Mouse (Mus musculus) liver, embryonic 13.5 days (tissue): ENCODE data around the gene Fbp2. TPM values are rescaled to one million over a fixed set of nuclear protein-coding genes. Genes with fewer than 3 reads are reported as not detected.
"Not testable (repeated sequence)": the region's sequence is repeated elsewhere in the genome, so short reads cannot be mapped to it uniquely, and the experiment has no call there.

Experiments
- ATAC-seq: fragments of 200-750 bp; cut with Nextera tagmentation; 2 replicates; pipeline ENCODE4 v1.8.0; 2017; ENCODE audit warnings: low read depth, mild to moderate bottlenecking, moderate number of reproducible peaks, moderate library complexity
- DNase-seq: peaks from one replicate; pipeline ENCODE4 v3.0.0; 2022
- H3K27ac ChIP-seq: fragments of 300-500 bp; sonication (generic); 2 replicates; pipeline ENCODE4 v1.5.1; 2015; ENCODE audit warnings: moderate library complexity, mild to moderate bottlenecking, inconsistent platforms
- H3K27me3 ChIP-seq: fragments of 300-500 bp; sonication (generic); 2 replicates; pipeline ENCODE4 v1.6.1; 2015; ENCODE audit warnings: mild to moderate bottlenecking, inconsistent platforms
- H3K36me3 ChIP-seq: fragments of 300-500 bp; sonication (generic); 2 replicates; pipeline ENCODE4 v1.6.1; 2015; ENCODE audit warnings: mild to moderate bottlenecking, inconsistent platforms
- H3K4me1 ChIP-seq: fragments of 300-500 bp; sonication (generic); replicated peaks from 2 replicates; pipeline ENCODE4 v1.6.1; 2015; ENCODE audit warnings: inconsistent platforms
- H3K4me2 ChIP-seq: fragments of 300-500 bp; sonication (generic); 2 replicates; pipeline ENCODE4 v1.6.1; 2015; ENCODE audit warnings: inconsistent platforms, mild to moderate bottlenecking, moderate library complexity
- H3K4me3 ChIP-seq: fragments of 300-500 bp; sonication (generic); replicated peaks from 2 replicates; pipeline ENCODE4 v1.5.1; 2015; ENCODE audit warnings: mild to moderate bottlenecking, inconsistent platforms
- H3K9ac ChIP-seq: fragments of 300-500 bp; sonication (generic); 2 replicates; pipeline ENCODE4 v1.6.1; 2015; ENCODE audit warnings: mild to moderate bottlenecking, inconsistent platforms
- H3K9me3 ChIP-seq: fragments of 300-500 bp; sonication (generic); replicated peaks from 2 replicates; pipeline ENCODE4 v1.6.1; 2016; ENCODE audit warnings: inconsistent platforms
- WGBS: fragments of 180-500 bp; shearing (Covaris S2); methylation state at CpG from one replicate; pipeline ENCODE4 v1.1.7; 2015; ENCODE audit not compliant: insufficient replicate concordance; 5-methylcytosine and 5-hydroxymethylcytosine counted together
- polyA plus RNA-seq: library from polyadenylated mRNA; unstranded; fragments of >200 nt; fragmentation: Nextera tagmentation; extraction: Ambion mirVana; gene quantifications from 2 replicates; pipeline ENCODE4 v1.2.1, GENCODE M21; 2015

Fbp2 gene
- polyA plus RNA-seq, 1 experiment from 2014 or later: not detected

DNA sequence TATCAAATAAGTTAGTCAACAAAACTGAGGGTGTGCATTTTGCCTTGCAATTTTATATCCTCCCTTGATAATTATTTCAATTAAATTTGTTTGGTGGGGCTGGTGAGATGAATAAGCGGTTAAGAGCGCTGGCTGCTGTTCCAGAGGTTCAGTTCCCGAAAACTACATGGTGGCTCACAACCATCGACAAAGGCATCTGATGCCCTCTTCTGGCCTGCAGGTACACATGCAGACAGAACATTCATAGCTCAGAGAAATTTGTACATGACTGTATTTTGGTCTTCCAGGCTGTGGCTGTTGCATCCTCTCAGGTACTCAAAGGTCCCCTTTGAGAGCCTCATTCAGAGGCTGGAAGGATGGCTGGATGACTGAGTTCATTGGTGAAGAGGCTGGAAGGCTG, 1.8 kb upstream of the Fbp2 start:
- Histone ChIP-seq H3K4me2 (no peak overlapping the region), H3K36me3 (no peaks in the 10 kb centered on the region), H3K27ac (no peak overlapping the region), H3K4me3 (no peak overlapping the region), H3K4me1 (0 out of 2 replicates have a peak, but pooled peaks cover 6% of the 10 kb centered on the region), H3K9me3 (no peaks in the 10 kb centered on the region; the same call in 1 of the 2 replicates), H3K27me3 (no peaks in the 10 kb centered on the region), H3K9ac (no peak overlapping the region)
- ATAC-seq: no peak
- WGBS: 77% methylated on average over 4 of the region's 4 CpGs
- DNase-seq: no peak

DNA sequence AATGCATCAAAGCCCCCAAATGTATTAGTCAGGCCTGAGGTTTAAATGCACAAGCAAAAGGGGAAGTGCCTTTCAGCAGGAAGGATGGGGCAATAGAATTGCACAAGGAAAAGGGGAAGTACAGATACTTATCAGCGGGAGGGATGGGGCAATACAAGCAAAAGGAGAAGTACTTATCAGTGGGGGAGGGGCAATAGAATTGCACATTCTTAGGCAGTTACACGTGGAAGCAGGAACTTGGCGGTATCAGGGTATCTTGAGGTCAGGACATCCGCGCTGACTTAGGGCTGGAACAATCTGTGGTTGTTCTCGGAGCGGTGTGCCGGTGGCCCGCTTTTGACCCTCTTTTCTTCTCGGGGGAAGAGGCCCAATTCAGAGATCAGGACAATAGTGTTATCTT, 1.0 kb upstream of the Fbp2 start:
- H3K4me3 ChIP-seq, DNase-seq, H3K9ac ChIP-seq, H3K9me3 ChIP-seq, H3K36me3 ChIP-seq, ATAC-seq, H3K4me2 ChIP-seq, H3K27me3 ChIP-seq, H3K27ac ChIP-seq: not testable (repeated sequence)
- WGBS: 13% methylated on average over 10 of the region's 10 CpGs
- H3K4me1 ChIP-seq: peaks cover 12% of the 10 kb centered on the region

DNA sequence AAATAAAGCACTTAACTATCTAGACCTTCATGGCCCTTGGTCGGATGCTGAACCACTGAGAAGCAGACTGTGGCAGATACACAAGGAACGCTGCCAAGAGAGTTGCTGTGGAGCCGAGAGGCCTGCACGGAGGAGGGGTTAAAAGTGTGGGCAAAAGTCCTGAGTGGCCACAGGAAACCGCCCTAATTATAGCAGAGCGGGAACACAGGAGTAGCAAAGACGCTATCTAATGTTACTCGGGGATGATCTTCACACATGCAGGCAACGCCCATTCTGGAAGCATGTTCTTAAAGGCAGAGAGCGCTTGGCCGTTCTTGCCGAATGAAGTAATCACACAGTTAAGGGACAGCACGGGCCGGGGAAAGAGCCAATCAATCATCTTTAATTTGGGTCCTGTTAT, 1.4 kb downstream of the Fbp2 start:
- Histone ChIP-seq H3K36me3 (no peaks in the 10 kb centered on the region), H3K9me3 (no peaks in the 10 kb centered on the region; the same call in 1 of the 2 replicates), H3K4me1 (peaks cover 13% of the 10 kb centered on the region), H3K9ac (no peak overlapping the region), H3K4me3 (no peak overlapping the region), H3K27me3 (no peaks in the 10 kb centered on the region), H3K27ac (no peak overlapping the region), H3K4me2 (no peak overlapping the region)
- 71% methylated on average over 14 of the region's 14 CpGs for WGBS
- DNase-seq: no peak
- ATAC-seq: no peak

DNA sequence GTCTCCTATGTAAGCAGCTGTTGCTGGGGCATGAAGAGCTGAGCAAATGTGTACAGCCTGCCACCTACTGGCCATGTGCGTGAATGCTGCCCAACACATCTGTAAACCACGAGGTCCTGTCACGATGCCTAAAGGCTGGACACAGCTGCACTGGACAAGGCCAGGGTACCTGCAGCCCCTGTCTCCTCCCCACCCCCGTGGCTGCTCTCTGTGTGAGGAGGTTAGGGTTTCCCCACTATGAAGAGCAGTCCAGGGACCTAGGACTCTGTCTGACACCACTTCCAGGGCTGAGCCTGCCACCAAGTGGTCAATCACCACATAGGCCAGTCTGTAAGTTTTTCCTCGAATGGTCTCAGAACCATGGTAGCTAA, 1.9 kb downstream of the Fbp2 start:
- 7% methylated on average over 5 of the region's 5 CpGs for WGBS
- ATAC-seq (peak; percentile 80), DNase-seq (peak; percentile 66)
- Histone ChIP-seq H3K27me3 (no peaks in the 10 kb centered on the region), H3K9ac (no peak overlapping the region), H3K27ac (no peak overlapping the region), H3K9me3 (no peaks in the 10 kb centered on the region; the same call in 1 of the 2 replicates), H3K4me2 (peak overlapping the region; percentile 56), H3K4me1 (peaks cover 13% of the 10 kb centered on the region), H3K36me3 (no peaks in the 10 kb centered on the region), H3K4me3 (peak overlapping the region; percentile 21; the same call in 1 of the 2 replicates)

DNA sequence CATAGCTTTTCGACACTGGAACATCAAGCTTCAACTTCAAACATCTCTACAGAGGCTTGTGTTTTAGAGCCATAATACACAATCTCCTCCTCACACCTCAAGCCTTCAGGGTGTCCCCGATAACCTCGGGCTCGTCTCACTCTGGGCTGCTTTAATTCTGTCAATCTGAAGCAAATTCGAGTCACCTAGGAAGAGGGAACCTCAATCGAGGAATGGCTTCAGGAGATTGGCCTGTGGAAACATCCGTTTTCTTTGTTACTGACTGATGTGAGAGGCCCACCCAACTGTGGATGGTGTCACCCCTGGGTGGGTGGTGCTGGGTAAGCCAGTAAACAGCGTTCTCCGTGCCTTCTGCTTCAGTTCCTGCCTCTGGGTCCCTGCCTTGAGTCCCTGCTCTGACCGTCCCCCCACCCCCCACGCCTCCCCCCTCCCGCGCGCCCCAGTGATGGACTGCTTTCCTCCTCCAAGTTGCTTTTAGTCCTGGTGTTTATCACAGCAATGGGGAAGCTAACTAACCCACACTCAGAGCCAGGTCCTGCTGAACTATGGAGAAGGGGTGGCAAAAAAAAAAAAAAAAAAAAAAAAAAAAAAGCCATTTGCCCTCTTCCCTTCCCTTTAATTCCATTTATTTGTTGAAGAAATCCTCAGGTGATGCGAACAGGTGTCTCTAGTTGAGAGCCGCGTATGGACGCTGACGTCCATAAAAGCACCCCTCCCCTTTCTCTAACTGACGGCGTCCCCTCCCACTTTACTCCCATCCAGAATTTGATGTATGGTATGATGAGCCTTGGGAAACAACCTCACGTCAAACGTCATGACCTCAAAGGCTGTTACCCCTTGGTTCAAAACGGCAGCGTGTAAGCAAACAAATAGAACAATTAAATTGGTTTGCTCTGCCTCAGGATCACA, 2.6 kb downstream of the Fbp2 start:
- H3K4me2 ChIP-seq: peak overlapping the region; percentile 56
- WGBS: 23% methylated on average over 25 of the region's 25 CpGs

DNA sequence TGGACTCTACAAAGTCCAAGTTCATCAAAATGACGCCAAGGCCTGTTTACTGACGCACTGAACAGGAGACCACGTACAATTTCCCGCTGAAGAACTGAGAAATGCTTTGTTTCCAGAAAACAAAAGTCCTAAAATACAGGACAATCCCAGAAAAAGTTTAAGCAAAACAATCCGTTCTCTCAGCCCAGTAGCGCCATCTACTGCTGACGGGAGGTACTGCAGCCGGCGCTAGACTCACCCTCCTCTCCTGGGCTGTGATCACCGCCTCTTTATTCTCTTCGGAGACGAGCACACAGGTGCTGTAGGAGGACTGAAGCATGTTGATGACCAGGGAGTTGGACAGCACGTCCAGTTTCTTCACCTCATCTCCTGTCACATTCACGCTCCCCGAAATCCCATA, 3.6 kb downstream of the Fbp2 start:
- H3K4me1 ChIP-seq: peaks cover 13% of the 10 kb centered on the region
- 11% methylated on average over 15 of the region's 15 CpGs for WGBS
- H3K27ac ChIP-seq: no peak overlapping the region
- H3K27me3 ChIP-seq: no peaks in the 10 kb centered on the region
- no peak for ATAC-seq
- 0 out of 2 replicates have a peak overlapping the region, but pooled peaks have one; percentile 8 for H3K4me2 ChIP-seq
- no peaks in the 10 kb centered on the region for H3K36me3 ChIP-seq
- no peak overlapping the region for H3K9ac ChIP-seq
- no peak overlapping the region for H3K4me3 ChIP-seq
- peak; percentile 27 for DNase-seq
- H3K9me3 ChIP-seq: no peaks in the 10 kb centered on the region; the same call in 1 of the 2 replicates

More for the DNA sequence above, 2.6 kb downstream of the Fbp2 start:
- ATAC-seq (no peak), DNase-seq (no peak)
- H3K36me3 ChIP-seq: no peaks in the 10 kb centered on the region
- no peak overlapping the region for H3K9ac ChIP-seq
- no peaks in the 10 kb centered on the region for H3K27me3 ChIP-seq
- H3K27ac ChIP-seq: no peak overlapping the region
- H3K9me3 ChIP-seq: no peaks in the 10 kb centered on the region; the same call in 1 of the 2 replicates
- H3K4me1 ChIP-seq: peaks cover 13% of the 10 kb centered on the region
- H3K4me3 ChIP-seq: peak overlapping the region; percentile 21

DNA sequence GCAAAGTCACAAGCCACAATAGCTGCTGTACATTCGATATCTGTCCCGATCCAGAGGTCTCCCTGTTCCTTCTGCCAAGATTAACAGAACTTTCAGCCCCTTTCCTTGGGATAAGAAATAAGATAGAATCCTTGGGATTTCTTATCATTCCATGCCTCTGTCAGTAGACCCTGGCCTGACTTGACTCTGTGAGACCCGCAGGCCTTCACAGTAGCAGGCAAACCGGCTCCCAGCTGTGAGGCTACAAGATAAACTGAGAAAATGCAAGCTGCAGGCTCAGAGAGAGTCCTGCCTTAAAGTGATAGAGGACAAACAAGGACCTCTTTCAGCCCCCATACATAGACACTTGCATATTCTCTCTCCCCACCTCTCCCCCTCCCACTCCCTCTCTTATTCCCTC, 24.9 kb downstream of the Fbp2 start:
- DNase-seq (no peak), ATAC-seq (no peak)
- no peaks in the 10 kb centered on the region for H3K36me3 ChIP-seq
- no peaks in the 10 kb centered on the region for H3K4me1 ChIP-seq
- no peaks in the 10 kb centered on the region for H3K9me3 ChIP-seq
- no peak overlapping the region for H3K4me2 ChIP-seq
- H3K9ac ChIP-seq: no peak overlapping the region
- 30% methylated on average over 4 of the region's 4 CpGs for WGBS
- no peak overlapping the region for H3K4me3 ChIP-seq
- H3K27ac ChIP-seq: no peak overlapping the region
- H3K27me3 ChIP-seq: no peaks in the 10 kb centered on the region

DNA sequence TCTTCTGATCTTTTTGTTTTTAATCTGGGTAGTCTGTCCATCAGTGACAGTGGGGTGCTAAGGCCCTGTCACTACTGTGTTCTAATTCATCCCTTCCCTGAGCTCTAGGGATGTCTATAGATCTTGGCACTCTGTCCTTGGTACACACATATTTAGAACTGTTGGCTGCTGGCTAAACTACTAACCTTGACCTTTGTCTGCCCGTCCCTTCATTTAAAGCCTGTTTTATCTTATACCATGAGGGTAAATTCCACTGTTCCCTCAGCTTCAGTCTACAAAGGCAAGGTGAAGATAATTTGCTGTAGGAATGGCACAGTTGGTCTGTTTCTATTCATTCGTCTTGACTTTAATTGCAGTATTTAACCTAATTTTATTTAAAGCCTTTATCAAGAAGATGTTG, 26.0 kb downstream of the Fbp2 start:
- H3K9me3 ChIP-seq: no peaks in the 10 kb centered on the region
- no peaks in the 10 kb centered on the region for H3K27me3 ChIP-seq
- no peak for ATAC-seq

DNA sequence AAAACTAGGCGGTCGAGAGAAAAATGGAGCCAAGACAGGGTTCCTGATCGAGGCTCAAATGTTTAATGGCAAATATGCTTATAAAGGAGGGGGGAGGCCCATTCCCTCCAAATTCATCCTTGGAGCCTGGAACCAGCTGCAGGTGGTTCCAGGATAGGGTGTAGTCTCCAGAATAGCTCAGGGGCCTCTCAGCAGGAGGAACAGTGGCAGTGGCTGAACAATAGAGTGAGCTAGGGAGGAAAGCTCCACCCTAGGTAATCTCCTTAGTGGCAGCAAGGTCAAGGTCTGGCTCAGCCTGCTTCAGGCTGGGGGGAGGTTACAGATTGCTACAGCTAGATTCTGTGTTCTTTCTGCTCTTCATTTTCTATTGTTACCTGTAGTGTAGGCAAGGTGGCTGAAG, 42.5 kb downstream of the Fbp2 start:
- not testable (repeated sequence) for DNase-seq, ATAC-seq, H3K36me3 ChIP-seq, H3K27me3 ChIP-seq, H3K9ac ChIP-seq, H3K4me2 ChIP-seq, H3K9me3 ChIP-seq, H3K4me3 ChIP-seq, H3K4me1 ChIP-seq, H3K27ac ChIP-seq
- 68% methylated on average over 3 of the region's 3 CpGs for WGBS

More for the DNA sequence above, 26.0 kb downstream of the Fbp2 start:
- no peaks in the 10 kb centered on the region for H3K36me3 ChIP-seq
- no peak overlapping the region for H3K9ac ChIP-seq
- H3K4me3 ChIP-seq: no peak overlapping the region
- no peak overlapping the region for H3K27ac ChIP-seq
- no peaks in the 10 kb centered on the region for H3K4me1 ChIP-seq
- 51% methylated on average over 2 of the region's 2 CpGs for WGBS
- no peak for DNase-seq
- no peak overlapping the region for H3K4me2 ChIP-seq

DNA sequence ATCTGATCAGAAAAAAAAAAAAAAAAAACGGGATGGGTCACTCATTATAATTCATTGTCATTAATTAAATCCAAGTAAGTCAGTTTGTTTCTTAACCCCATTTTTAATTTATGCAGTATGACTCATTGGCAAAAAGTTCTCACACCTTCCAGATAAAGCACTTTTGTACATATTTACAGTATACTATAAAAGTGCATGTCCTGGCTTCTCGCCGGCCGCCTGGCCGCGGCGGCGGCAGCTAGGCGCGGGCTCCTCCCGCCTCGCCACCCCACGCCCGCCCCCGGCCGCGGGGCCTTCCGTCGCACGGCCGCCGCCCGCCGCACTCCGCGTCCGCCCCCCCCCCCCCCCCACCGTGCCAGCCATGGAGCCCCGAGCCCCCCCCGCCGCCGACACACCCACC, 45.5 kb downstream of the Fbp2 start:
- no peak overlapping the region for H3K27ac ChIP-seq
- ATAC-seq (no peak), DNase-seq (no peak)
- H3K9ac ChIP-seq: 0 out of 2 replicates have a peak overlapping the region, but pooled peaks have one; percentile 22
- H3K4me2 ChIP-seq: peak overlapping the region; percentile 55
- H3K36me3 ChIP-seq: no peaks in the 10 kb centered on the region
- peaks cover 3% of the 10 kb centered on the region; the same call in 1 of the 2 replicates for H3K9me3 ChIP-seq
- peak overlapping the region; percentile 36 for H3K4me3 ChIP-seq
- no peaks in the 10 kb centered on the region for H3K4me1 ChIP-seq
- H3K27me3 ChIP-seq: 0 out of 2 replicates have a peak, but pooled peaks cover 2% of the 10 kb centered on the region
- WGBS: 2% methylated on average over 30 of the region's 32 CpGs

DNA sequence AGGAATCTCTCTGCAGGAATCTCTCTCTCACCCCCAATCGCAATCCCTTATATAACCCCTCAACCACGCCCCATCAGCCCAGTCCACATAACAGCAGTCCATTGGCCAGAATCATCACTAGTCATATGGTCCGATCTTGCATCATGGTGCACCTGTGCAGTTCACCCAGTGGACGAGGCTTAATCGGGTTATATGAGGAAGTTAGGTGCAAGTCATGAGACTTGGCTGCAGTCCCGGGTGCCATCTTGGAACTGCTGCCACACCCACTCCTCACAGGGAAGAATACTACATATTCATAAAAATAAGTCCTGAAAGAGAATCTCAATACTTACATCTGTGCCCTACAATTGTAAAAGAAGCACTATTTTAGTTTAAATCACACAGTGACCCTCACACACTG, 50.2 kb downstream of the Fbp2 start:
- not testable (repeated sequence) for DNase-seq, H3K4me1 ChIP-seq, H3K27me3 ChIP-seq, H3K9me3 ChIP-seq, H3K4me2 ChIP-seq, H3K4me3 ChIP-seq, H3K27ac ChIP-seq, H3K9ac ChIP-seq, H3K36me3 ChIP-seq, ATAC-seq
- 70% methylated on average over 6 of the region's 6 CpGs for WGBS
